Mouse (Mus musculus): ENCODE data around the gene St6galnac3. TPM values are rescaled to one million over a fixed set of nuclear protein-coding genes. Genes with fewer than 3 reads are reported as not detected.

The St6galnac3 gene
- polyA plus RNA-seq, 1 experiment from 2014 or later: 31.0 TPM

- no peaks in the 10 kb centered on the region for H3K27me3 ChIP-seq (replicated peaks; ENCODE audit: control insufficient read depth, insufficient read depth, low read length)
- 85% methylated on average over 3 of the region's 3 CpGs for WGBS
These were observed 413.0 kb downstream of the St6galnac3 start for GRCm38 (mm10) chr3:153312006-153312405.

DNA sequence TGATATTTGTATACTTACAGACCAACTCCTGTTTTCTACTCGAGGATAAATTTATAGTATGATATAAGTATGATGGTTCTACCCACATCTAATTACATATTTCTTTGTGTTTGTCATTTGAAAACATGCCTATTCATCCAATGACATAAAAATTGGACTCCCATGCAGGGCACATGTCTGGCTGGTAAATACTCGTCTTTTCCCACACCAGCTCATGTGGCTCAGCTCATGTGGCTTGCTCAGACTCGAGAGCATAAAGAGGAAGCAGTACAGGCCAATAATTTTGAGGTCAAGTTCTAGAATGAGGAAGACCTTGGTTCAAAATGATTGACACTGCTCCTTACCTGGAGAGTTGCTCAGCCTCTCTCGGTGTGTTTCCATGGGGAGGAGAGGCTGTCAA, 416.6 kb downstream of the St6galnac3 start:
- Histone ChIP-seq H3K27me3 (replicated peaks; ENCODE audit: control insufficient read depth, insufficient read depth, low read length) (no peaks in the 10 kb centered on the region), H3K4me3 (ENCODE audit: low read length) (no peak overlapping the region), H3K9ac (ENCODE audit: low read depth, low read length) (no peak overlapping the region), H3K36me3 (ENCODE audit: control insufficient read depth, insufficient read depth, low read length) (no peaks in the 10 kb centered on the region), H3K4me1 (ENCODE audit: control insufficient read depth, insufficient read depth, low read length) (no peaks in the 10 kb centered on the region), H3K9me3 (ENCODE audit: control insufficient read depth, low read length) (no peaks in the 10 kb centered on the region), H3K27ac (ENCODE audit: low read length) (no peak overlapping the region), H3K4me2 (ENCODE audit: low read depth, low read length) (no peak overlapping the region)
- ATAC-seq: no peak
- 79% methylated on average over 4 of the region's 4 CpGs for WGBS

More at GRCm38 (mm10) chr3:153312006-153312405, 413.0 kb downstream of the St6galnac3 start:
- no peaks in the 10 kb centered on the region for H3K36me3 ChIP-seq (ENCODE audit: control insufficient read depth, insufficient read depth, low read length)
- H3K4me2 ChIP-seq (ENCODE audit: low read depth, low read length): no peak overlapping the region
- no peak for ATAC-seq
- H3K9me3 ChIP-seq (ENCODE audit: control insufficient read depth, low read length): no peaks in the 10 kb centered on the region
- no peak overlapping the region for H3K9ac ChIP-seq (ENCODE audit: low read depth, low read length)
- H3K27ac ChIP-seq (ENCODE audit: low read length): no peak overlapping the region
- H3K4me1 ChIP-seq (ENCODE audit: control insufficient read depth, insufficient read depth, low read length): no peaks in the 10 kb centered on the region
- H3K4me3 ChIP-seq (ENCODE audit: low read length): no peak overlapping the region

- Histone ChIP-seq H3K27me3 (replicated peaks; ENCODE audit: control insufficient read depth, insufficient read depth, low read length) (no peaks in the 10 kb centered on the region), H3K9me3 (ENCODE audit: control insufficient read depth, low read length) (no peaks in the 10 kb centered on the region), H3K27ac (ENCODE audit: low read length) (no peak overlapping the region), H3K4me1 (ENCODE audit: control insufficient read depth, insufficient read depth, low read length) (no peaks in the 10 kb centered on the region), H3K4me2 (ENCODE audit: low read depth, low read length) (no peak overlapping the region), H3K4me3 (ENCODE audit: low read length) (no peak overlapping the region), H3K36me3 (ENCODE audit: control insufficient read depth, insufficient read depth, low read length) (no peaks in the 10 kb centered on the region), H3K9ac (ENCODE audit: low read depth, low read length) (no peak overlapping the region)
- ATAC-seq: no peak
- 74% methylated on average over 3 of the region's 3 CpGs for WGBS
These were observed 419.8 kb downstream of the St6galnac3 start for GRCm38 (mm10) chr3:153305153-153305552.

- no peak overlapping the region for H3K4me3 ChIP-seq (ENCODE audit: low read length)
- no peaks in the 10 kb centered on the region for H3K9me3 ChIP-seq (ENCODE audit: control insufficient read depth, low read length)
- H3K27me3 ChIP-seq (replicated peaks; ENCODE audit: control insufficient read depth, insufficient read depth, low read length): no peaks in the 10 kb centered on the region
- no peaks in the 10 kb centered on the region for H3K36me3 ChIP-seq (ENCODE audit: control insufficient read depth, insufficient read depth, low read length)
- no peak overlapping the region for H3K9ac ChIP-seq (ENCODE audit: low read depth, low read length)
- no peak overlapping the region for H3K27ac ChIP-seq (ENCODE audit: low read length)
- no peak for ATAC-seq
- 90% methylated on average over 7 of the region's 7 CpGs for WGBS
- no peak overlapping the region for H3K4me2 ChIP-seq (ENCODE audit: low read depth, low read length)
- no peaks in the 10 kb centered on the region for H3K4me1 ChIP-seq (ENCODE audit: control insufficient read depth, insufficient read depth, low read length)
These were observed 422.6 kb downstream of the St6galnac3 start for GRCm38 (mm10) chr3:153302376-153302775.

DNA sequence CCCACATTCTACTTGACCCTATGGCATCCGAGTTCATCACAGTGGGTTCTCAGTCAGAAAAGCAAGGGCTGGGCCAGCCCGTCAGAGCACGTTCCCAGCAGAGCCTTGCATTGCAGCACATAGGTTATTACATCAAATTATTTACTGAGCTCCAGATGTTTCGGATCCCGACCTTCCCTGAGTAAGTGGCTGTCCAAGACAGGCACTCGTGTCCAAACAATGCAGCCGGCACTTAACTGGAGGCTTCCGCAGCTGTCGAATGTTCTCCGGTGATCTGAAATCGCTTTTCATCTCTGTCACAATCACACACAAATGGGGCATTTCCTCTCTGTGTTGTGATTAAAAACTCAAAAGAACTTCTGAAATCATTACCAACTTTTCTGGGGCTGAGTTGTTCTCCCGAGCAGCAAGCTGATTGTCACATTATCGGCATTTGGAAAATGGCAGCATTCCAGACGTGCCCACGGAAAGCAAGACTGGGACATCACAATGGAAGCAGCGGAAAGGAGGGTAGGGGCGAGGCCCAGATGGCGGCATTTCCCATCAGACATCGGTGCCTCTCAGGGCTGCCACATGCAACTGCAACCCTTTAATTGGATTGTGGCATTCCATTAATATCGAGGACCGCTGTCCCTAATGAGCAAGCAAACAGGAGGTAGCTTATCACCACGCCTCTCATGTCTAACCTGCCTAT, 428.5 kb downstream of the St6galnac3 start:
- ATAC-seq: peak; percentile 73
- no peak overlapping the region for H3K4me2 ChIP-seq (ENCODE audit: low read depth, low read length)

DNA sequence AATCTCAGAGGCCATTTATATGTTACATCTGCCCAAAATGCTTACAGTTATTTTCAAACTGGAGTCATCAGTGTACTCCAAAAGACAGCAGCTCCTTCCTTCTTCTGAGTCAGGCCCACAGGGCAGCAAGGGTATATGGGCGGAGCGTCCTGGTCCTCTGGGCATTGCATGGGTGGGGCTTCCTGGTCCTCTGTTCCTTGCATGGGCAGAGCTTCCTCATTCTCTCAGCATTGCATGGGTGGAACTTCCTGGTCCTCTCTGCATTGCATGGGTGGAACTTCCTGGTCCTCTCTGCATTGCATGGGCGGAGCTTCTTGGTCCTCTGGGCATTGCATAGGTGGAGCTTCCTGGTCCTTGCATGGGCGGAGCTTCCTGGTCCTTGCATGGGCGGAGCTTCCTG, 432.1 kb downstream of the St6galnac3 start:
- H3K27me3 ChIP-seq (replicated peaks; ENCODE audit: control insufficient read depth, insufficient read depth, low read length): no peaks in the 10 kb centered on the region
- ATAC-seq: peak; percentile 52; the same call in 1 of the 2 replicates
- no peak overlapping the region for H3K4me2 ChIP-seq (ENCODE audit: low read depth, low read length)
- H3K9ac ChIP-seq (ENCODE audit: low read depth, low read length): no peak overlapping the region
- WGBS: 90% methylated on average over 5 of the region's 5 CpGs
- no peak overlapping the region for H3K4me3 ChIP-seq (ENCODE audit: low read length)
- no peaks in the 10 kb centered on the region for H3K36me3 ChIP-seq (ENCODE audit: control insufficient read depth, insufficient read depth, low read length)
- H3K4me1 ChIP-seq (ENCODE audit: control insufficient read depth, insufficient read depth, low read length): no peaks in the 10 kb centered on the region
- no peak overlapping the region for H3K27ac ChIP-seq (ENCODE audit: low read length)
- no peaks in the 10 kb centered on the region for H3K9me3 ChIP-seq (ENCODE audit: control insufficient read depth, low read length)

More for the DNA sequence above, 428.5 kb downstream of the St6galnac3 start:
- Histone ChIP-seq H3K4me1 (ENCODE audit: control insufficient read depth, insufficient read depth, low read length) (no peaks in the 10 kb centered on the region), H3K9ac (ENCODE audit: low read depth, low read length) (no peak overlapping the region), H3K27me3 (replicated peaks; ENCODE audit: control insufficient read depth, insufficient read depth, low read length) (no peaks in the 10 kb centered on the region), H3K9me3 (ENCODE audit: control insufficient read depth, low read length) (no peaks in the 10 kb centered on the region), H3K27ac (ENCODE audit: low read length) (no peak overlapping the region), H3K4me3 (ENCODE audit: low read length) (no peak overlapping the region), H3K36me3 (ENCODE audit: control insufficient read depth, insufficient read depth, low read length) (no peaks in the 10 kb centered on the region)
- WGBS: 58% methylated on average over 22 of the region's 22 CpGs

DNA sequence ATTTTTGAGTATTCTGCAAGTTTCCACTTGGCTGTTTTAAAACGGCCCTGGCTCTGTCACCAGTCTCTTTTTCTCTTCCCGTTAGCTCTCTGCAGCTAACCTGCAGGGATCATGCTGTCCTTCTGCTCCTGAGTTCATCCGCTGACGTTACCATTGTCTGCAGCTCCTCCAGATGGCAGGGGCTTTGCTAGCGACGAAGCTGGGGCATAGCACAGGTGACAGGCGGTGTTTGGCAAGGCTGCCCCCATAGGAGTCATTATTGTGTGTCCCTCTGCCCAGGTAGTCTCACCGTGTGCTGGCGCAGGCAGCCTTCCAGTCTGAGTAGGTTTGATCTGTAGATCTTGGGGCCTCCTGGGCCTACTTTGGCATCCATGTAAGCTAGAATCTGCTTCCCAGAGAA, 432.6 kb downstream of the St6galnac3 start:
- 90% methylated on average over 9 of the region's 9 CpGs for WGBS
- no peak overlapping the region for H3K4me2 ChIP-seq (ENCODE audit: low read depth, low read length)
- no peak overlapping the region for H3K4me3 ChIP-seq (ENCODE audit: low read length)
- no peaks in the 10 kb centered on the region for H3K36me3 ChIP-seq (ENCODE audit: control insufficient read depth, insufficient read depth, low read length)
- no peaks in the 10 kb centered on the region for H3K4me1 ChIP-seq (ENCODE audit: control insufficient read depth, insufficient read depth, low read length)
- no peak overlapping the region for H3K9ac ChIP-seq (ENCODE audit: low read depth, low read length)
- ATAC-seq: no peak
- no peaks in the 10 kb centered on the region for H3K9me3 ChIP-seq (ENCODE audit: control insufficient read depth, low read length)
- no peak overlapping the region for H3K27ac ChIP-seq (ENCODE audit: low read length)
- H3K27me3 ChIP-seq (replicated peaks; ENCODE audit: control insufficient read depth, insufficient read depth, low read length): no peaks in the 10 kb centered on the region

- WGBS: 85% methylated on average over 6 of the region's 6 CpGs
- H3K36me3 ChIP-seq (ENCODE audit: control insufficient read depth, insufficient read depth, low read length): no peaks in the 10 kb centered on the region
- no peak overlapping the region for H3K4me2 ChIP-seq (ENCODE audit: low read depth, low read length)
- no peaks in the 10 kb centered on the region for H3K4me1 ChIP-seq (ENCODE audit: control insufficient read depth, insufficient read depth, low read length)
- H3K27me3 ChIP-seq (replicated peaks; ENCODE audit: control insufficient read depth, insufficient read depth, low read length): no peaks in the 10 kb centered on the region
- no peak for ATAC-seq
- no peak overlapping the region for H3K4me3 ChIP-seq (ENCODE audit: low read length)
- H3K27ac ChIP-seq (ENCODE audit: low read length): no peak overlapping the region
- H3K9ac ChIP-seq (ENCODE audit: low read depth, low read length): no peak overlapping the region
- no peaks in the 10 kb centered on the region for H3K9me3 ChIP-seq (ENCODE audit: control insufficient read depth, low read length)
These were observed 433.4 kb downstream of the St6galnac3 start for GRCm38 (mm10) chr3:153291406-153292045.

DNA sequence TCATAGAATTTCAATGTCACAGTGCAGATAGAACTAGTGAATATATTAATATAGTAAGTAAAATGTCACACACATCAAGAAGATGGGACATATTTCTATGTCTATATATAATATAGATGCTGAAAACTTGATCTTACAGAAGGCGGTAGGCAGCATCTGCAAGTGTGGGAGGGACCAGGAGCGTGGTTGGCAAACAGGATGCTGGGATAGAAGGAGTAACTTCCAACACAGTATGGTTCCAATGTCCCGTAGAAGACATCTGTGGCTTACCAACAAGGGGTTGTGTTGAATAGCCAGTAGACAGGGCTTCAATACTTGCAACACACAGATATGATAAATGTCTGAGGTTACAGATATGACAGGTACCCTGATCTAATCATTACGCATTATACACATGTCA, 435.0 kb downstream of the St6galnac3 start:
- Histone ChIP-seq H3K4me3 (ENCODE audit: low read length) (no peak overlapping the region), H3K4me1 (ENCODE audit: control insufficient read depth, insufficient read depth, low read length) (no peaks in the 10 kb centered on the region), H3K27me3 (replicated peaks; ENCODE audit: control insufficient read depth, insufficient read depth, low read length) (no peaks in the 10 kb centered on the region), H3K9me3 (ENCODE audit: control insufficient read depth, low read length) (no peaks in the 10 kb centered on the region), H3K9ac (ENCODE audit: low read depth, low read length) (no peak overlapping the region), H3K36me3 (ENCODE audit: control insufficient read depth, insufficient read depth, low read length) (no peaks in the 10 kb centered on the region), H3K4me2 (ENCODE audit: low read depth, low read length) (no peak overlapping the region), H3K27ac (ENCODE audit: low read length) (no peak overlapping the region)
- 96% methylated on average over 4 of the region's 4 CpGs for WGBS
- ATAC-seq: no peak
